Mouse (Mus musculus) E14TG2a.4 (cell line): ENCODE results near the gene Sfxn5.

ENCODE experiments used
- CTCF ChIP-seq: conservative IDR thresholded peaks from 2 replicates; pipeline ENCODE4 v1.5.1; 2014; ENCODE audit warnings: low read length
- NANOG ChIP-seq: IDR thresholded peaks from 2 replicates; pipeline ENCODE4 v1.6.1; 2014; ENCODE audit warnings: borderline replicate concordance, low read length, mixed read lengths
- POU5F1 ChIP-seq: IDR thresholded peaks from 2 replicates; pipeline ENCODE4 v1.6.1; 2014; ENCODE audit warnings: low read length, borderline replicate concordance

DNA sequence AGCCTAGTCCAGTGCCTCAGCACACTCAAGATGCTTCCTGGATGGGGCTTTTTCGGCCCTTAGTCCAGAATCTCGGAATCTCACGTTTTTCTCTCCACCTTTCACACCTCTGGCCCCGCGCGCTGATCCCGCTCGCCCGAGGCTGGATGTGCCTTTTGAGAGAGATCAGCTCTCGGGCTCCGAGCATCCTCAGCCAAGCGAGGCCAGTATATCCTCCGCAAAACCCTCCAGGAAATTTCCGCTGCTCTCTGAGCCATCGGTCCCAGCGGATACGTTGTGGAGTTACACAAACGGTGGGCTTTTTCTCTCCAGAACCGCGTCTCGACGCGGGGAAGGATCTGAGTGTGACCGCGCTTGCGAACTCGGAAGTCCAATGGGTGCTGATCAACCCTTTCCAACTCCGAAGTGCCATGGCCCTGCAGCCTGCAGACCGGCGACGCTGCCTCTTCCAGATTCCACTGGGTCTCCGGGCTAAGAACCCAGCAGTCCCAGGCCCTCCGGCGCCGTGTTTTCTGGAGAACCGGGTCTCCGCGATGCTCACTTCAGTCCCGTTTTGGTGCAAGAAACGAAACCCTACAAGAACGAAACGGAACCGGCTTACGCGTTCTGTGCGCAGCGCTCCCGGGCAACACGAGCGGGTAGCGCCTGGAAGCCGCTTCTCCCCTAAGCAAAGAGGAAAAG lies 143.2 kb downstream of the Sfxn5 start:
- TF ChIP-seq CTCF (no peak), POU5F1 (no peak), NANOG (no peak)
